Mouse (Mus musculus): Measurements from ENCODE around the gene Olfr145.

DNA sequence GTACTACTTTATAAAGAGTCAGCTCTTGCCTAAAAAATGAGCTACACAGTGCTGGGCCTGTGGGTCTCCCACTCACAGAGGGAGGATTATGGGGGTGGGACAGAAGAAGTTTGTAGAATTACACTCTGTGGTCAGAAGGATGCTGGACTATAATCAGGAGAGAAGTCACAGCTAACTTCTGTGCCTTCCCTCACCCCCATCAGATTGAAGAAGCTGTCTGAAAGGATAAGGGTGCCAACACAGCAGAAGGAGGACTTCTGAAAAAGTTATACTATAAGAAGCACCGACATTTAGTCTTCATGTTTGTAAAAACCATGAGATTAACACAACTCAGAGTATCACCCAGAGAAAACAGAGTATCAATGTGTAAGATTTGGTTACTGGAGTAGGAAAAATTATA is 25.4 kb upstream of the Olfr145 start:
- TF ChIP-seq TAL1 (IDR thresholded peaks at IDR 0.05; ENCODE audit: low read length), result no peak
- no peak for TF ChIP-seq GATA1 (IDR thresholded peaks at IDR 0.05; ENCODE audit: low read length)
